Mouse (Mus musculus): ENCODE measurements around the gene Asb6. TPM values are rescaled to one million over a fixed set of nuclear protein-coding genes. Genes with fewer than 3 reads are reported as not detected.

Asb6 gene
- polyA plus RNA-seq, 1 experiment from 2014 or later, result 47.5 TPM

- Histone ChIP-seq H3K4me3 (no peak overlapping the region), H3K36me3 (replicated peaks) (no peaks in the 10 kb centered on the region), H3K4me2 (no peak overlapping the region), H3K9ac (no peak overlapping the region), H3K9me3 (no peaks in the 10 kb centered on the region), H3K27me3 (replicated peaks) (no peaks in the 10 kb centered on the region), H3K4me1 (peaks cover 34% of the 10 kb centered on the region), H3K27ac (peak overlapping the region; percentile 36; the same call in 1 of the 2 replicates)
- no peak for ATAC-seq (replicated peaks)
- 62% methylated on average over 4 of the region's 4 CpGs for WGBS
These were observed 42.7 kb downstream of the Asb6 start for GRCm38 (mm10) chr2:30787466-30787865.

- 0 out of 2 replicates have a peak, but pooled peaks have one; percentile 15 for ATAC-seq (replicated peaks)
- H3K27ac ChIP-seq, result peak overlapping the region; percentile 34; the same call in 1 of the 2 replicates
- no peaks in the 10 kb centered on the region for H3K9me3 ChIP-seq
- H3K36me3 ChIP-seq (replicated peaks), result no peaks in the 10 kb centered on the region
- H3K4me1 ChIP-seq, result peaks cover 34% of the 10 kb centered on the region
- no peak overlapping the region for H3K9ac ChIP-seq
- H3K27me3 ChIP-seq (replicated peaks), result no peaks in the 10 kb centered on the region
- WGBS, result 10% methylated on average over 40 of the region's 40 CpGs
- H3K4me2 ChIP-seq, result peak overlapping the region; percentile 55
- H3K4me3 ChIP-seq, result no peak overlapping the region
These were observed 45.8 kb downstream of the Asb6 start for GRCm38 (mm10) chr2:30784078-30784994.

DNA sequence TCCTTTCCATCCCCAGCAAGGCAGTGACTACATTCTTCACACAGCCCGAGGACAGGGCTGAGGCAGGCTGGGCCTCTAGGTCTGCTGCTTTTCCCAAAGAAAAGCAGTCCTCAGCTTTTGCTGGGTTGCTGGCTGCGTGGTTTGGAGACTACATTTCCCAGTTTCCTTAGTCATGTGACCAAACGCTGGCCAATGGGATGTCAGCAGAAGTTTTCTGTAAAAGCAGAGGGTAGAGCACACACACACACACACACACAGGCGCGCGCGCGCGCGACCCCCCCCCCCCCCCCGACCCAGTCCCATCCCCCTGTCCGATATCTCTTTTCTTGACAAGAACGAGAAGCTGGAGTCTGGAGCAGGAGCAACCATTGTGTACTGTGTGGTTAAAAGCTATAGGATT is 46.8 kb downstream of the Asb6 start:
- 1% methylated on average over 13 of the region's 13 CpGs for WGBS
- ATAC-seq (replicated peaks), result peak; percentile 72

GRCm38 (mm10) chr2:30782312-30783290 is 47.5 kb downstream of the Asb6 start:
- H3K36me3 ChIP-seq (replicated peaks), result no peaks in the 10 kb centered on the region
- whole genome bisulfite sequencing, result 79% methylated on average over 8 of the region's 8 CpGs
- H3K9ac ChIP-seq, result peak overlapping the region; percentile 40
- no peaks in the 10 kb centered on the region for H3K9me3 ChIP-seq
- no peak overlapping the region for H3K4me3 ChIP-seq
- H3K4me1 ChIP-seq, result peaks cover 34% of the 10 kb centered on the region
- peak; percentile 34; the same call in 1 of the 2 replicates for ATAC-seq (replicated peaks)
- peak overlapping the region; percentile 65 for H3K27ac ChIP-seq
- no peaks in the 10 kb centered on the region for H3K27me3 ChIP-seq (replicated peaks)
- H3K4me2 ChIP-seq, result peak overlapping the region; percentile 55

More for the DNA sequence above, 46.8 kb downstream of the Asb6 start:
- H3K27ac ChIP-seq, result peak overlapping the region; percentile 65
- H3K4me1 ChIP-seq, result peaks cover 34% of the 10 kb centered on the region
- H3K4me3 ChIP-seq, result peak overlapping the region; percentile 21; the same call in 1 of the 2 replicates
- no peaks in the 10 kb centered on the region for H3K27me3 ChIP-seq (replicated peaks)
- H3K4me2 ChIP-seq, result peak overlapping the region; percentile 55
- H3K9me3 ChIP-seq, result no peaks in the 10 kb centered on the region
- H3K9ac ChIP-seq, result peak overlapping the region; percentile 40
- H3K36me3 ChIP-seq (replicated peaks), result no peaks in the 10 kb centered on the region

GRCm38 (mm10) chr2:30779241-30779640 is 50.9 kb downstream of the Asb6 start:
- no peak overlapping the region for H3K4me3 ChIP-seq
- 5% methylated on average over 5 of the region's 5 CpGs for WGBS
- H3K27me3 ChIP-seq (replicated peaks), result no peaks in the 10 kb centered on the region
- H3K9me3 ChIP-seq, result no peaks in the 10 kb centered on the region
- H3K27ac ChIP-seq, result no peak overlapping the region
- H3K9ac ChIP-seq, result no peak overlapping the region
- ATAC-seq (replicated peaks), result no peak
- peaks cover 13% of the 10 kb centered on the region for H3K4me1 ChIP-seq
- no peaks in the 10 kb centered on the region for H3K36me3 ChIP-seq (replicated peaks)
- no peak overlapping the region for H3K4me2 ChIP-seq

DNA sequence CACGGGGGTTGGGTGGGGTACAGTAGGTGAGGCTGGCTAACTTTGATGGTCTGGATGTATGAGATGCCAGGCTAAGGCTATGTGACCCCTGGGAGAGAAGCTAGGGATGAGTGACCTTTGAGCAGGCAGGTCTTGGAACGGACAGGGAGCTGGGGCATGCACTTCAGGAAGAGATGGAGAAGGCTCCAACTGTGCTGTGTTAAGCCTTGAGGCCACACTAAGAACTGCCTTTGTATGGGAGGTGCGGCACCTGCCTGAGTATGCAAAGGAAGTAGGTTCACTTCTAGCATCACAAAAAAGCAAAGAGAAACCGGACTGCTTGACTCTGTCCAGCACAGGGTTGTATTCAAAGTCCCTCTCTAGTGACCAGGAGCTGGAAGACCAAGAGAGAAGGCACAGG is 51.9 kb downstream of the Asb6 start:
- no peak overlapping the region for H3K4me2 ChIP-seq

GRCm38 (mm10) chr2:30777266-30777665 is 52.9 kb downstream of the Asb6 start:
- Histone ChIP-seq H3K4me3 (no peak overlapping the region), H3K9me3 (no peaks in the 10 kb centered on the region), H3K9ac (no peak overlapping the region), H3K4me2 (no peak overlapping the region), H3K36me3 (replicated peaks) (no peaks in the 10 kb centered on the region), H3K27me3 (replicated peaks) (no peaks in the 10 kb centered on the region), H3K4me1 (peaks cover 7% of the 10 kb centered on the region), H3K27ac (no peak overlapping the region)
- no peak for ATAC-seq (replicated peaks)
- WGBS, result 86% methylated on average over 3 of the region's 3 CpGs

More for the DNA sequence above, 51.9 kb downstream of the Asb6 start:
- Histone ChIP-seq H3K36me3 (replicated peaks) (no peaks in the 10 kb centered on the region), H3K27me3 (replicated peaks) (no peaks in the 10 kb centered on the region), H3K4me3 (no peak overlapping the region), H3K9me3 (no peaks in the 10 kb centered on the region), H3K27ac (no peak overlapping the region), H3K9ac (no peak overlapping the region), H3K4me1 (peaks cover 3% of the 10 kb centered on the region)
- no peak for ATAC-seq (replicated peaks)
- WGBS, result 62% methylated on average over 4 of the region's 4 CpGs

DNA sequence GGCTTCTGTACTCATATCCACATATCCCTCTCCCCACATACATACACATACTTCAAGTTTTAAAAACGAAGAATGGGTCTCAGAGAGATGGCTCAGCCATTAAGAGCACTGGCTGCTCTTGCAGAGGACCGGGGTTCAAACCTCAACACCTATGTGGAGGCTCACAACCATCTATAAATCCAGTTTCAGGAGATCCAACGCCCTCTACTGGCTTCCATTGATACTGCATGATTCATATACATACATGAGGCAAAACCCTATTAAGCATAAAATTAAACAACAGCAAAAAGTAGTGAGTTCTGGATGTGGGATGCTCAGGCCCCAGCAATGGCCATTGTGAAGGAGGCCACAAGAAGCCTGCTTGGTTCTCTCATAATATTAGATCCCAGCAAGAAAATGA is 54.2 kb downstream of the Asb6 start:
- Histone ChIP-seq H3K27ac (no peak overlapping the region), H3K4me1 (peaks cover 20% of the 10 kb centered on the region), H3K4me3 (no peak overlapping the region), H3K9me3 (no peaks in the 10 kb centered on the region), H3K9ac (no peak overlapping the region), H3K27me3 (replicated peaks) (no peaks in the 10 kb centered on the region), H3K36me3 (replicated peaks) (no peaks in the 10 kb centered on the region), H3K4me2 (no peak overlapping the region)
- ATAC-seq (replicated peaks), result no peak
- WGBS, result 62% methylated on average over 3 of the region's 3 CpGs

- no peak overlapping the region for H3K4me2 ChIP-seq
- no peaks in the 10 kb centered on the region for H3K36me3 ChIP-seq (replicated peaks)
- H3K4me3 ChIP-seq, result no peak overlapping the region
- peaks cover 21% of the 10 kb centered on the region for H3K4me1 ChIP-seq
- 0 out of 2 replicates have a peak overlapping the region, but pooled peaks have one; percentile 14 for H3K27ac ChIP-seq
- no peaks in the 10 kb centered on the region for H3K9me3 ChIP-seq
- no peaks in the 10 kb centered on the region for H3K27me3 ChIP-seq (replicated peaks)
- 84% methylated on average over 8 of the region's 8 CpGs for WGBS
- no peak overlapping the region for H3K9ac ChIP-seq
- ATAC-seq (replicated peaks), result no peak
These were observed 56.7 kb downstream of the Asb6 start for GRCm38 (mm10) chr2:30773313-30774005.

Data from midbrain, embryonic 15.5 days (tissue).